Mouse (Mus musculus) left cerebral cortex, postnatal 36 days (tissue): ENCODE measurements around the gene Fam89a. TPM values are rescaled to one million over a fixed set of nuclear protein-coding genes. Genes with fewer than 3 reads are reported as not detected.

Experiments used
- DNase-seq, 2 experiments: peaks; one replicate each; pipeline ENCODE4 v3.0.0; 2021 to 2022; ENCODE audit warnings: low spot score in 2 of 2, mixed read lengths in 1 of 2
- intact Hi-C: fragments of 180-260 bp; cut with DNase I; formaldehyde crosslinking; loops from one replicate; pipeline ENCODE4 v1.15.1; 2025
- total RNA-seq, 2 experiments: library from RNA; stranded (reverse); gene quantifications; 2 replicates each; pipeline ENCODE4 v1.2.3; 2021

Gene Fam89a
- total RNA-seq, 2 experiments from 2014 or later, result 0.29 to 0.54 TPM

- intact Hi-C loops, result no loop called here
- no peak for DNase-seq
Observed at GRCm38 (mm10) chr8:124755481-124755880, 3.8 kb upstream of the Fam89a start.

- no peak for DNase-seq
- intact Hi-C loops, result no loop called here
Observed at GRCm38 (mm10) chr8:124754792-124755190, 3.2 kb upstream of the Fam89a start.

GRCm38 (mm10) chr8:124754101-124754791 lies 2.6 kb upstream of the Fam89a start:
- no peak for DNase-seq
- intact Hi-C loops, result no loop called here

- intact Hi-C loops, result no loop called here
Observed at GRCm38 (mm10) chr8:124752325-124752862, 762 bp upstream of the Fam89a start.

GRCm38 (mm10) chr8:124751191-124751590 lies 441 bp downstream of the Fam89a start:
- no peak for DNase-seq
- intact Hi-C loops, result no loop called here

More at GRCm38 (mm10) chr8:124752325-124752862, 762 bp upstream of the Fam89a start:
- no peak for DNase-seq

- intact Hi-C loops, result no loop called here
- DNase-seq, result no peak
Observed at GRCm38 (mm10) chr8:124746661-124747060, 5.0 kb downstream of the Fam89a start.

GRCm38 (mm10) chr8:124739268-124739667 lies 12.4 kb downstream of the Fam89a start:
- intact Hi-C loops, result no loop called here
- DNase-seq, result no peak

GRCm38 (mm10) chr8:124735371-124735911 lies 16.2 kb downstream of the Fam89a start:
- intact Hi-C loops, result no loop called here
- no peak for DNase-seq

- intact Hi-C loops, result no loop called here
- no peak for DNase-seq
Observed at GRCm38 (mm10) chr8:124732828-124733227, 18.8 kb downstream of the Fam89a start.

GRCm38 (mm10) chr8:124724301-124724700 lies 27.3 kb downstream of the Fam89a start:
- intact Hi-C loops, result loop anchor here (5.0 kb wide), 1 partner anchor 68 kb away; the partner anchor contains the start of gene Trim67
- no peak for DNase-seq

- DNase-seq, result peak; percentile 95 to 97
- intact Hi-C loops, result loop anchor here (5.0 kb wide), 1 partner anchor 70 kb away; the partner anchor contains the start of gene Trim67
Observed at GRCm38 (mm10) chr8:124721862-124722515, 29.6 kb downstream of the Fam89a start, which contains the start of the genes Ttc13 and Arv1. Gene Ttc13, minus strand, starts transcription at chr8:124721983. Gene Arv1, plus strand, starts transcription at chr8:124722139.

GRCm38 (mm10) chr8:124720938-124721861 lies 30.4 kb downstream of the Fam89a start:
- intact Hi-C loops, result loop anchor here (5.0 kb wide), 1 partner anchor 71 kb away; the partner anchor contains the start of gene Trim67
- DNase-seq, result peak in 1 of 2 experiments; percentile 13

GRCm38 (mm10) chr8:124720133-124720532 lies 31.5 kb downstream of the Fam89a start:
- intact Hi-C loops, result loop anchor here (5.0 kb wide), 1 partner anchor 72 kb away; the partner anchor contains the start of gene Trim67
- no peak for DNase-seq

GRCm38 (mm10) chr8:124715736-124716135 lies 35.9 kb downstream of the Fam89a start:
- no peak for DNase-seq
- intact Hi-C loops, result no loop called here

- intact Hi-C loops, result no loop called here
- DNase-seq, result no peak
Observed at GRCm38 (mm10) chr8:124713207-124713606, 38.4 kb downstream of the Fam89a start.

GRCm38 (mm10) chr8:124705823-124706222 lies 45.8 kb downstream of the Fam89a start:
- DNase-seq, result no peak
- intact Hi-C loops, result no loop called here

- DNase-seq, result no peak
Observed at GRCm38 (mm10) chr8:124704376-124704775, 47.3 kb downstream of the Fam89a start.

GRCm38 (mm10) chr8:124703526-124703925 lies 48.1 kb downstream of the Fam89a start:
- DNase-seq, result no peak
- intact Hi-C loops, result no loop called here

More at GRCm38 (mm10) chr8:124704376-124704775, 47.3 kb downstream of the Fam89a start:
- intact Hi-C loops, result no loop called here

GRCm38 (mm10) chr8:124702183-124702582 lies 49.4 kb downstream of the Fam89a start:
- DNase-seq, result no peak
- intact Hi-C loops, result no loop called here
